Mouse (Mus musculus) kidney, postnatal 0 days (tissue): ENCODE results near the gene 2210407C18Rik. TPM values are rescaled to one million over a fixed set of nuclear protein-coding genes. Genes with fewer than 3 reads are reported as not detected.

Source experiments
- ATAC-seq: fragments of 200-750 bp; cut with Nextera tagmentation; replicated peaks from 2 replicates; pipeline ENCODE4 v1.8.0; 2017; ENCODE audit warnings: low read depth, moderate number of reproducible peaks, moderate TSS enrichment, moderate library complexity; ENCODE audit not compliant: low FRiP score
- DNase-seq: peaks from one replicate; pipeline ENCODE4 v3.0.0-alpha.2; 2016; ENCODE audit warnings: low spot score
- H3K27ac ChIP-seq: fragments of 300-500 bp; sonication (generic); 2 replicates; pipeline ENCODE4 v1.5.1; 2014; ENCODE audit warnings: mild to moderate bottlenecking
- H3K27me3 ChIP-seq: fragments of 300-500 bp; sonication (generic); 2 replicates; pipeline ENCODE4 v1.6.1; 2014; ENCODE audit warnings: low read length, mixed read lengths; ENCODE audit not compliant: insufficient read depth
- H3K36me3 ChIP-seq: fragments of 300-500 bp; sonication (generic); 2 replicates; pipeline ENCODE4 v1.6.1; 2014; ENCODE audit warnings: low read length, mixed read lengths; ENCODE audit not compliant: insufficient read depth
- H3K4me1 ChIP-seq: fragments of 300-500 bp; sonication (generic); replicated peaks from 2 replicates; pipeline ENCODE4 v1.6.1; 2014; ENCODE audit warnings: antibody characterized with exemption, low read length, mixed read lengths; ENCODE audit not compliant: insufficient read depth
- H3K4me2 ChIP-seq: fragments of 300-500 bp; sonication (generic); 2 replicates; pipeline ENCODE4 v1.6.1; 2014; ENCODE audit warnings: mild to moderate bottlenecking, low read length, moderate library complexity, mixed read lengths
- H3K4me3 ChIP-seq: fragments of 300-500 bp; sonication (generic); replicated peaks from 2 replicates; pipeline ENCODE4 v1.5.1; 2014; ENCODE audit warnings: low read depth, low read length
- H3K9ac ChIP-seq: fragments of 300-500 bp; sonication (generic); 2 replicates; pipeline ENCODE4 v1.6.1; 2014; ENCODE audit warnings: low read depth, low read length
- H3K9me3 ChIP-seq: fragments of 300-500 bp; sonication (generic); replicated peaks from 2 replicates; pipeline ENCODE4 v1.6.1; 2016; ENCODE audit warnings: low read length, inconsistent platforms, mixed read lengths
- CTCF ChIP-seq: IDR thresholded peaks from 2 replicates; pipeline ENCODE4 v1.5.1; 2016; ENCODE audit warnings: antibody characterized with exemption, low read depth, mild to moderate bottlenecking, moderate library complexity
- WGBS: fragments of 180-500 bp; shearing (Covaris S2); extraction: QIAGEN DNeasy Blood & Tissue Kit; methylation state at CpG from one replicate; pipeline ENCODE4 v1.1.7; 2014; 5-methylcytosine and 5-hydroxymethylcytosine counted together
- polyA plus RNA-seq: library from polyadenylated mRNA; unstranded; fragments of >200 nt; fragmentation: Nextera tagmentation; extraction: Ambion mirVana; gene quantifications from 2 replicates; pipeline ENCODE4 v1.2.1, GENCODE M21; 2015

The 2210407C18Rik gene
- polyA plus RNA-seq, 1 experiment from 2014 or later: not detected

DNA sequence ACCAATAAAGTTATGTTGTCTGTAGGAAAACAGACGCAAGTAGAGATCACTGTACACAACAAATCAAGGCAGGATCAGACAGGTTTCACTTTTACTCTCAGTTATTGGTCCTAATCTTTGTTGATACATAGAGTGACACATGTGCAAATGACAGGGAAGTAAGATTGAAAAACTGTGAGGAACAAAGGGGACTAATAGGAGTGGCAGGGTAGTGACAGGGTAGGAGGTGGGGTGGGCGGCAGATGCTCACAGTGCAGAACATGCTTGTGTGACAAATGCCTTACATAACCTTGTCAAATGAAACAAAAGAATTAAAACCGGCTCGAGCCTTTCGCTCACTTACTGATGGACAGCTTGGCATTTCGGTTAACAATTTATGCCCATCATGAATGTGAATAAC, 2.9 kb upstream of the 2210407C18Rik start:
- Histone ChIP-seq H3K4me1 (no peaks in the 10 kb centered on the region), H3K9me3 (no peaks in the 10 kb centered on the region), H3K9ac (no peak overlapping the region), H3K4me3 (no peak overlapping the region), H3K27me3 (no peaks in the 10 kb centered on the region), H3K27ac (no peak overlapping the region), H3K36me3 (no peaks in the 10 kb centered on the region), H3K4me2 (no peak overlapping the region)
- TF ChIP-seq CTCF: no peak
- no peak for ATAC-seq
- DNase-seq: no peak
- 74% methylated on average over 6 of the region's 6 CpGs for WGBS

- Histone ChIP-seq H3K9ac (no peak overlapping the region), H3K9me3 (no peaks in the 10 kb centered on the region), H3K36me3 (no peaks in the 10 kb centered on the region), H3K27me3 (no peaks in the 10 kb centered on the region), H3K4me2 (no peak overlapping the region), H3K4me3 (no peak overlapping the region), H3K4me1 (no peaks in the 10 kb centered on the region), H3K27ac (no peak overlapping the region)
- WGBS: 70% methylated on average over 3 of the region's 3 CpGs
- DNase-seq: no peak
- no peak for TF ChIP-seq CTCF
- no peak for ATAC-seq
Observed at GRCm38 (mm10) chr11:58618369-58618768, 2.5 kb upstream of the 2210407C18Rik start.

DNA sequence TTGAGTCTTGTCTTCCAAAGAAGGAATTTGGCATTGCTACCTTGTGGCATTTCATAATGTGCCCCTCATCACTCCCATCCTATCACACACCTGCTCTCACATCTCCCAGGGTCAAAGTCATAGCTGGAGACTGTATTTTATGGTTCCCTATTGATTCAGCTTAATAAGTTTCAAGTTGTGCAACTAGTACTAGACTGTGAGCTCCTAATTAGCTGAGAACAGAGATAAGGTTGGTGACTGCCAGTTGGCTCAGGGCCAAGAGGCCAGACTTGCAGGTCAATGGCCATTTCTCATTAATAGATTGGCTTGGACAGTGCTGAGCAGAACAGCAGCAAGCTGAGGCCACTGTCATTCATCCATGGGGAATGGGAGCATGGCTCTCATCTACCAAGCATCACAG, 1.3 kb downstream of the 2210407C18Rik start:
- Histone ChIP-seq H3K9me3 (no peaks in the 10 kb centered on the region), H3K4me3 (no peak overlapping the region), H3K9ac (no peak overlapping the region), H3K4me2 (no peak overlapping the region), H3K36me3 (no peaks in the 10 kb centered on the region), H3K27ac (no peak overlapping the region), H3K4me1 (no peaks in the 10 kb centered on the region), H3K27me3 (no peaks in the 10 kb centered on the region)
- TF ChIP-seq CTCF: no peak
- ATAC-seq: no peak
- DNase-seq: no peak

- H3K4me3 ChIP-seq: no peak overlapping the region
- no peaks in the 10 kb centered on the region for H3K9me3 ChIP-seq
- TF ChIP-seq CTCF: no peak
- H3K27ac ChIP-seq: no peak overlapping the region
- no peak overlapping the region for H3K9ac ChIP-seq
- no peaks in the 10 kb centered on the region for H3K27me3 ChIP-seq
- H3K36me3 ChIP-seq: no peaks in the 10 kb centered on the region
- DNase-seq (no peak), ATAC-seq (no peak)
- H3K4me2 ChIP-seq: no peak overlapping the region
- WGBS: 43% methylated on average over 3 of the region's 3 CpGs
- H3K4me1 ChIP-seq: no peaks in the 10 kb centered on the region
Observed at GRCm38 (mm10) chr11:58613359-58613758, 2.5 kb downstream of the 2210407C18Rik start.

- Histone ChIP-seq H3K4me1 (no peaks in the 10 kb centered on the region), H3K9me3 (no peaks in the 10 kb centered on the region), H3K9ac (no peak overlapping the region), H3K27me3 (no peaks in the 10 kb centered on the region), H3K4me2 (no peak overlapping the region), H3K36me3 (no peaks in the 10 kb centered on the region), H3K4me3 (no peak overlapping the region), H3K27ac (no peak overlapping the region)
- no peak for TF ChIP-seq CTCF
- DNase-seq (no peak), ATAC-seq (no peak)
- 56% methylated on average over 6 of the region's 6 CpGs for WGBS
Observed at GRCm38 (mm10) chr11:58607030-58607429, 8.8 kb downstream of the 2210407C18Rik start.

- H3K27ac ChIP-seq: no peak overlapping the region
- ATAC-seq (no peak), DNase-seq (no peak)
- H3K4me2 ChIP-seq: no peak overlapping the region
- no peaks in the 10 kb centered on the region for H3K9me3 ChIP-seq
- no peaks in the 10 kb centered on the region for H3K27me3 ChIP-seq
- H3K36me3 ChIP-seq: no peaks in the 10 kb centered on the region
- H3K4me3 ChIP-seq: no peak overlapping the region
- no peak overlapping the region for H3K9ac ChIP-seq
- no peaks in the 10 kb centered on the region for H3K4me1 ChIP-seq
- WGBS: 89% methylated on average over 12 of the region's 12 CpGs
- TF ChIP-seq CTCF: no peak
Observed at GRCm38 (mm10) chr11:58606177-58606919, 9.5 kb downstream of the 2210407C18Rik start.

- WGBS: 74% methylated on average over 3 of the region's 3 CpGs
- H3K4me3 ChIP-seq: no peak overlapping the region
- ATAC-seq (no peak), DNase-seq (no peak)
- no peak for TF ChIP-seq CTCF
- H3K4me2 ChIP-seq: no peak overlapping the region
- H3K27ac ChIP-seq: no peak overlapping the region
- H3K4me1 ChIP-seq: no peaks in the 10 kb centered on the region
- H3K9me3 ChIP-seq: no peaks in the 10 kb centered on the region
- H3K36me3 ChIP-seq: no peaks in the 10 kb centered on the region
- no peak overlapping the region for H3K9ac ChIP-seq
- H3K27me3 ChIP-seq: no peaks in the 10 kb centered on the region
Observed at GRCm38 (mm10) chr11:58605228-58605627, 10.6 kb downstream of the 2210407C18Rik start.
